Mouse (Mus musculus) Patski (cell line): ENCODE measurements around the gene Wdr70. TPM values are rescaled to one million over a fixed set of nuclear protein-coding genes. Genes with fewer than 3 reads are reported as not detected.
"Not testable (repeated sequence)": the region's sequence is repeated elsewhere in the genome, so short reads cannot be mapped to it uniquely, and the experiment has no call there.

ENCODE experiments used
- ATAC-seq: fragments of 100-300 bp; one replicate; pipeline ENCODE4 v1.8.0; 2021
- CTCF ChIA-PET: fragments of 350-600 bp; sonication (Branson Sonifier 250); formaldehyde crosslinking; loops from one replicate; lab custom pipeline; 2022; ENCODE audit warnings: inconsistent platforms; lab: Charles Lee
- POLR2A ChIA-PET: fragments of 350-600 bp; sonication (Branson Sonifier 250); formaldehyde crosslinking; loops from one replicate; lab custom pipeline; 2022; ENCODE audit warnings: antibody characterized with exemption, inconsistent platforms; lab: Charles Lee
- DNase-seq: peaks from one replicate; pipeline ENCODE4 v3.0.0-alpha.2; 2011; ENCODE audit warnings: low read depth, low spot score
- H3K27me3 ChIP-seq: fragments of 371-371 bp; one replicate; pipeline ENCODE4 v1.5.1; 2021
- CTCF ChIP-seq: fragments of 100-300 bp; IDR thresholded peaks from one replicate; pipeline ENCODE4 v1.5.1; 2021
- in situ Hi-C: fragments of 300-500 bp; cut with MboI; formaldehyde crosslinking; loops from 3 replicates; pipeline ENCODE4 v1.11.1; 2018; ENCODE audit warnings: low pct_unique_long_range_greater_than_20kb, mixed read lengths
- polyA plus RNA-seq: library from polyadenylated mRNA; unstranded; gene quantifications from one replicate; pipeline ENCODE4 v1.2.3, GENCODE M21; 2021

Wdr70 gene
- polyA plus RNA-seq, 1 experiment from 2014 or later: 46.0 TPM

GRCm38 (mm10) chr15:8090685-8091084 lies 8.3 kb downstream of the Wdr70 start:
- no peak for ATAC-seq
- no peak for TF ChIP-seq CTCF
- no peak for DNase-seq
- ChIA-PET POLR2A (interaction anchor here (0.6 kb wide), 1 partner anchor 283 kb away, joined by 3 read pairs; no protein-coding TSS in a partner anchor), CTCF (no interaction called here)
- no peaks in the 10 kb centered on the region for H3K27me3 ChIP-seq
- in situ Hi-C loops: no loop called here

GRCm38 (mm10) chr15:8088715-8089114 lies 10.3 kb downstream of the Wdr70 start:
- DNase-seq (no peak), ATAC-seq (no peak)
- POLR2A ChIA-PET: no interaction called here
- in situ Hi-C loops: no loop called here
- no peaks in the 10 kb centered on the region for H3K27me3 ChIP-seq
- CTCF ChIA-PET: no interaction called here
- TF ChIP-seq CTCF: no peak

- no peaks in the 10 kb centered on the region for H3K27me3 ChIP-seq
- CTCF ChIA-PET: interaction anchor here (1.5 kb wide), 1 partner anchor 9 kb away, joined by 3 read pairs; no protein-coding TSS in a partner anchor
- ATAC-seq (no peak), DNase-seq (no peak)
- in situ Hi-C loops: no loop called here
- TF ChIP-seq CTCF: no peak
- POLR2A ChIA-PET: no interaction called here
Measured at GRCm38 (mm10) chr15:8087293-8087692, 11.7 kb downstream of the Wdr70 start.

GRCm38 (mm10) chr15:8082139-8082538 lies 16.9 kb downstream of the Wdr70 start:
- ATAC-seq (no peak), DNase-seq (no peak)
- H3K27me3 ChIP-seq: no peaks in the 10 kb centered on the region
- in situ Hi-C loops: no loop called here
- ChIA-PET POLR2A (no interaction called here), CTCF (no interaction called here)
- no peak for TF ChIP-seq CTCF

- H3K27me3 ChIP-seq, in situ Hi-C loops, POLR2A ChIA-PET, CTCF ChIA-PET, DNase-seq, ATAC-seq: not testable (repeated sequence)
Measured at GRCm38 (mm10) chr15:8073159-8073558, 25.9 kb downstream of the Wdr70 start.

GRCm38 (mm10) chr15:8065221-8065620 lies 33.8 kb downstream of the Wdr70 start:
- in situ Hi-C loops: no loop called here
- H3K27me3 ChIP-seq: no peaks in the 10 kb centered on the region
- POLR2A ChIA-PET: no interaction called here
- TF ChIP-seq CTCF: peak; percentile 22
- DNase-seq (no peak), ATAC-seq (no peak)
- CTCF ChIA-PET: interaction anchor here (1.0 to 1.4 kb wide), 2 partner anchors 95 to 605 kb away, joined by 3 to 4 read pairs; no protein-coding TSS in a partner anchor

- no peak for DNase-seq
- no peak for TF ChIP-seq CTCF
- H3K27me3 ChIP-seq: no peaks in the 10 kb centered on the region
- in situ Hi-C loops: no loop called here
- CTCF ChIA-PET: no interaction called here
- no peak for ATAC-seq
- POLR2A ChIA-PET: no interaction called here
Measured at GRCm38 (mm10) chr15:8051177-8051576, 47.8 kb downstream of the Wdr70 start.

GRCm38 (mm10) chr15:8039834-8040233 lies 59.2 kb downstream of the Wdr70 start:
- DNase-seq (no peak), ATAC-seq (no peak)
- POLR2A ChIA-PET: no interaction called here
- CTCF ChIA-PET: no interaction called here
- H3K27me3 ChIP-seq: no peaks in the 10 kb centered on the region
- in situ Hi-C loops: no loop called here
- TF ChIP-seq CTCF: peak; percentile 40

GRCm38 (mm10) chr15:8038457-8038856 lies 60.6 kb downstream of the Wdr70 start:
- no peak for ATAC-seq
- POLR2A ChIA-PET: no interaction called here
- CTCF ChIA-PET: no interaction called here
- in situ Hi-C loops: no loop called here
- H3K27me3 ChIP-seq: no peaks in the 10 kb centered on the region
- TF ChIP-seq CTCF: peak; percentile 68
- no peak for DNase-seq

GRCm38 (mm10) chr15:8037825-8038224 lies 61.2 kb downstream of the Wdr70 start:
- ATAC-seq: no peak
- DNase-seq: no peak
- TF ChIP-seq CTCF: no peak
- CTCF ChIA-PET: no interaction called here
- in situ Hi-C loops: no loop called here
- H3K27me3 ChIP-seq: no peaks in the 10 kb centered on the region
- POLR2A ChIA-PET: no interaction called here

GRCm38 (mm10) chr15:8031211-8031610 lies 67.8 kb downstream of the Wdr70 start:
- ATAC-seq: no peak
- in situ Hi-C loops: no loop called here
- DNase-seq: peak; percentile 15
- TF ChIP-seq CTCF: no peak
- no peaks in the 10 kb centered on the region for H3K27me3 ChIP-seq
- CTCF ChIA-PET: no interaction called here
- POLR2A ChIA-PET: no interaction called here

- H3K27me3 ChIP-seq: no peaks in the 10 kb centered on the region
- POLR2A ChIA-PET: no interaction called here
- ATAC-seq (no peak), DNase-seq (no peak)
- no peak for TF ChIP-seq CTCF
- in situ Hi-C loops: no loop called here
- CTCF ChIA-PET: no interaction called here
Measured at GRCm38 (mm10) chr15:8030643-8031042, 68.4 kb downstream of the Wdr70 start.
